Mouse (Mus musculus): ENCODE measurements around the gene Arhgap23.
A peak's percentile ranks its signal among the peaks of the same experiment; 100 is the strongest.

Arhgap23 gene

GRCm38 (mm10) chr11:97466444-97467160 lies 51.3 kb downstream of the Arhgap23 start:
- no peak for DNase-seq

DNA sequence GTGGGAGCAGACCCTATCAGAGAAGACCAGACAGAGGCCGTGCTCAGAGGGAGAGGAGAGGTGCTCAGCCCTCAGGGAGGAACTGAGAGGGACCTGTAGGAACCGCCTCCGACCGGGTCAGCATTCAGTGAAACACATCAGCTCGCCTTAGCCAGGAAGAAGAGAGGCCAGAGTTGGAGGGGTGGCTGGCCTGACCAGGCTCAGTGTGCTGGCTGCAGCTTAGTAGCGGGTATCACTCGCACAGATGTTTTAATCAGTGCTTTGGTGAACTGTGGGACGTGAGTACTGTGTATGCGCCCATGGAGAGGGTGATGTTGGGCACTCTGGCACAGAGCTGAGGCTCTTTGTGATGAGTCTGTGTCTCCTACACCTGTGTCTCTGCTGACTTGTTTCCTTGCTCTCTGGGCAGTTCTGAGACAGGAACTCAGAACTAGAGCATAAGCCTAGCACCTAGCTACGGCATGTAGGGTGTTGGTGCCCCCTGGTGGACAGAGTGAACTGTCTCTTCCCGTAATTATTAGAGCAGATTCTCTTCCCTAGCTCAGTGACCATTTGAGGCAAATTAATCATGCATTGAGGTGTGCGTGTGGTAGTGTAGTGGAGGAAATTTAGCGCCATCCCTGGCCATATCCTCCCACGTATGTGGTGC lies 53.4 kb downstream of the Arhgap23 start:
- peak; percentile 76 to 85 for DNase-seq

GRCm38 (mm10) chr11:97469828-97470227 lies 54.5 kb downstream of the Arhgap23 start:
- DNase-seq, result no peak

DNA sequence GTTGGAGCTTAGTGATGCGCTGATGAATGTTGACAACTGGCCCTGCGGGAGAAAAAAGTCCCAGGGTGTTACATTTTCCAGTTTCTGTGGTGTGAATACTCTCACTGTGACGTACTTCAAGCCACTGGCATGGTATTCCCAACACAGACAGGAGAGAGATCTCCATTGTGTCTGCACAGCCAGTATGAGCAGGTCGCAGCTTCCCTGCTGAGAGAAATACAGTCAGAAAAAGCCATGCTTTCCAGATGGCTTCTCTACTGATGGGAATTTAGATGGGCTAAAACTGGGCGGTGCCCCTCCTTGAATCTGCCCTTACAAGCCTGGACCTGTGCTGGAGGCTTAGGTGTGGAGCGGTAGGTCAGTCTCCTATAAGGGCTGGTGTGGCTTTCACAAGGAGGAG lies 55.9 kb downstream of the Arhgap23 start:
- no peak for DNase-seq

DNA sequence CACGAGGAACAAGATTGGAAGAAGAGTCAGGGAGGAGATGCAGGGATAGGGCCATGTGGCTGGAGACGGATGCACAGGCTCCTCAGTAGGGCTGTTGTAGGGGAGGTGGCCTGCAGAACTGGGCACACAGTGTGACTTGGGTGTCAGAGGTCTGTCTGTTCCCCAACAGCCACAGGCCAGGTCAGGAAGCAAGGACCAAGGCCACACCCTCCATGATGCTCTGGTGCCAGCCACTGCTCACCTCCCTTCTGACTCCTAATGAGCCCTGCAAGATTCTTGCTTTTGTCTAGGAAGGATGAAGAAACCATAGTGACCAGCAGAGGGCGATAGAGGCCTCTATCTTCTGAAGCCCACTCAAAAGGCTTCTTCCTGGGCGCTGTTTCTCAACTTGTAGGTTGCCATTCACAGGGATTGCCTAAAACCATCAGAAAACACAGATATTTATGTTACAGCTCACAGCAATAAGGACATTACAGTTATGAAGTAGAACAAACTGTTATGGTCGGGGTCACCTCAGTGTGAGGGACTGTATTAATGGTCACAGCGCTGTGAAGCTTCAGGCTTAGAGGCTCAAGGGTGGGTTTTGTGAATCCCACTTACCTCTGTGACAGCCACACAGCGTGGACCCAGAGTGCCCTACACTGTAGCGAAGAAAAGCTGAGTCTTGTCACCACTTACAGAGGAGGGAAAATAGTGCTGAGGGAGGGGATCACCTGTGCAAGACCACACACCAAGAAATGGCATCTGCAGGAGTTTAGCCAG lies 61.2 kb downstream of the Arhgap23 start:
- DNase-seq, result peak in 1 of 2 experiments; percentile 43

DNA sequence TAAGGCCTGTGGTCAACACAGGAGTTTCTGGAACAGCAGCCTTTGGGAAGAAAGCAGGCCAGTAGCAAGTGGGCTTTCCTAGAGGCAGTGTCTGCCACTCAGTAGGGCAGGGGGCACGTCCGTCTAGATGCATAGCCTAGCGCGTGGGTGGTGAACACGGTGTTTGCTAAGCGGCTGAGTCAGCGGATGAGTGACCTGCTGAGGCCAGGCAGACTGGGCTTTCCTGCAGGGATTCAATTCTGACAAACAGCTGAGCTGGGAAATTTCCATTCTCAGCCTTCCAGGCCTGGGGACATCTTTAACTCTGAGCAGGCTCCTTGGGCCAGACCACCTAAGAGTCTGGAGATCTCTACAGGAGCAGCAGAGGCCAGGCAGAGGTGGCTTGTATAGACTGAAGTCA lies 62.1 kb downstream of the Arhgap23 start:
- DNase-seq, result no peak

GRCm38 (mm10) chr11:97478345-97478744 lies 63.0 kb downstream of the Arhgap23 start:
- DNase-seq, result no peak

- no peak for DNase-seq
Observed at GRCm38 (mm10) chr11:97479085-97479484, 63.8 kb downstream of the Arhgap23 start.

- DNase-seq, result no peak
Observed at GRCm38 (mm10) chr11:97479824-97480223, 64.5 kb downstream of the Arhgap23 start.

GRCm38 (mm10) chr11:97485661-97486060 lies 70.3 kb downstream of the Arhgap23 start:
- no peak for DNase-seq

DNA sequence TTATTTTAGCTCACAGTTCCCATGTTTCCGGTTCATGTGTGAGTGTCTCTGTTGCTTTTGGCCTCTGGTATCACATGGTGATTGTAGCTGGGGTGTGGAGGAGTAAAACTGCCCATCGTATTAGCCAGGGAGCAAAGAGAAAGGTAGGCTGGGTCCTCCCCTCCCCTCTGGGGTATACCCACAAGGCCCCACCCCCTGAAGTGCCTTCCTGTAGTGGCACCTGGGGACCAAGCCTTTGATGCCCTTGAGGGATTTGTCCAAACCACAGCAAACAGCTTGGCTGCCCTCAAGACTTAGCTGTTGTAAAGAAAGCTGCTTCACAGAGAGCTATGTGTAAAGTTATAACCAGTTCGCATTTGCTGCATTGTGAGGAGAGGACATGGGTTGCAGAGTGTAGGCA lies 72.3 kb downstream of the Arhgap23 start:
- DNase-seq, result no peak

GRCm38 (mm10) chr11:97489589-97490324 lies 74.4 kb downstream of the Arhgap23 start:
- DNase-seq, result peak; percentile 50 to 66

DNA sequence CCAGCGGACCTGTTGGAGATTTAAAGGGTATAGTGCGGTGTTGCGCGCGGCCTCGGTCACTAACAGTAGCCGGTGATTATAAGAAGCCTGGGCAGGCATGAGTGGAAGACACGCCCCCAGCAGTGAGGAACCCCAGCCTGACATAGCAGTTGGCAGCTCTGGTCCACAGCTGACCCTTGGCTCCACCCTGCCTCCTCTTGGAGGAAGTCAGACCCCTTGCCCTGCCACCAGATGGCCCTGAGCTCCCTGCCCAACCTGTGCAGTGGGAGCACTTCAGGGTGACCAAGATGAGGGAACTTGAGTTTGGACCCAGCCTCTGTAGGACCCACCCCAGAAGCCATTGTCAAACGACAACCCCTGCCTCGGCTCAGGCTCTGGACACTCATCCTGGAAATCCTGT lies 76.3 kb downstream of the Arhgap23 start:
- no peak for DNase-seq

GRCm38 (mm10) chr11:97492836-97493235 lies 77.5 kb downstream of the Arhgap23 start:
- DNase-seq, result no peak

DNA sequence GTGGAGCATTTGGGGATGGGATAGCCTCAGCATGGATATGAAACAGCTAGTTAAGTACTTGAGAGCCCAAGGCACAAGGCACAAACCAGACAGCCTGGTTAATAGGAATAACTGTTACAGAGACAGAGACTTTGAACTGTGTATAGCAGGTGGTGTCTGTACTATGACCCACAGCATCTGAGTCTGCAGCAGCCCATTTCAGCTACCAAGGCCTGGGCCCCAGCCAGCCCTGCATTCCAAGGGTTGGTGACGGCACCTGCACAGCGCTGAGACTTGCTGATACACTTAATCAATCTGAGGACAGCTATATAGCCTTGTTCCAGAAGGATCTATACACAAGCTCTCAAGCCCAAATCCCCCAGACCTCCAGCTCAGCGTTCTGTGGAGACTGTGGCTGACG lies 82.2 kb downstream of the Arhgap23 start:
- DNase-seq, result no peak

GRCm38 (mm10) chr11:97499865-97500719 lies 84.8 kb downstream of the Arhgap23 start, which contains the start of gene 4933428G20Rik:
TSS of gene 4933428G20Rik (minus strand) at chr11:97500340.
- DNase-seq, result no peak

DNA sequence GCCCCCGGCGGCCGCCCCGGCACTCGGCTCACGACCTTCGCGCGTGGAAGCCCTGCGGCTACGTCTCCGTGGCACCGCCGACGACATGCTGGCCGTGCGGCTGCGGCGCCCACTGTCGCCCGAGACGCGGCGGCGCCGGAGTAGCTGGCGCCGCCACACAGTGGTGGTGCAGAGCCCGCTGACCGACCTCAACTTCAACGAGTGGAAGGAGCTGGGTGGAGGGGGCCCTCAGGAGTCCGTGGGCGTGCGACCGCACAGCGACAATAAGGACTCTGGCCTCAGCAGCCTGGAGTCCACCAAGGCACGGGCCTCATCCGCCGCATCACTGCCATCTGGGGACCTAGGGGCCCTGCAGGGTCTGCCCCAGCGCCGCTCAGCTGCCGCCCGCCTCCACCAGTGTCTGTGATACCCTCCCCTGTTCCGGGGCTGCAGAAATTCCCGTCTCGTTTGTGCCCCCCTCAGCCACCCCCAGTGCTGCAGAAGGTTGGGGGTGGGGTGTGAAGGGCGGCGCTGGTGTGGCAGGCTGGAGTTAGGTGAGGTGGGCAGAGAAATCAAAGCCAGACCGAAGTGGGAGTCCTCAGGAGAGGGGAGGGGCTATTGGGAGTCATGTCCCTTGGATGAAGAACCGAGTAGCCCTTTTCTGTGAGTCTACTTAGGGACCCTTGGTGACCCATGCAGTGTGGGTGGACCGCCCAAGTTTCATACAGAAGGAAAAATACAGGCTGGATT lies 85.6 kb downstream of the Arhgap23 start:
- no peak for DNase-seq

- DNase-seq, result peak in 1 of 2 experiments; percentile 44
Observed at GRCm38 (mm10) chr11:97502383-97502782, 87.0 kb downstream of the Arhgap23 start.

DNA sequence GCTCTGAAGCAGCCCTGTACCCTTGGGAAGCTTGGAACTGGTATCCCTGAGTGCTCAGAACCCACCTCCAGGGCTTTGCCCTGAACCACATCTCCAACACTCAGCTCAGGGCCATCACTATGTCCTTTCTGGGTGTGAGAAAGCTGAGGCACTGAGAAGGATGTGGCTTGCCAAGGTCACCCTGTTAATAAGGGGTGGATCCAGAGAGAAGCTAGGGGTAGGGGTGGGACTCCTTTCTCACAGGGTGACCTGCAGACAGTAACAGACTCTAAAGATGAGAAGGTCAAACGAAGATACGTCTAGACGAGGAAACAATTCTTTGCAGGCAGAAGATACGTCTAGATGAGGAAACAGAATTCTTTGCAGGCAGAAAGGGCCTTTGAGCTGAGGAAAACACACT lies 87.5 kb downstream of the Arhgap23 start:
- no peak for DNase-seq

GRCm38 (mm10) chr11:97505784-97506183 lies 90.5 kb downstream of the Arhgap23 start:
- no peak for DNase-seq

- DNase-seq, result no peak
Observed at GRCm38 (mm10) chr11:97506331-97506730, 91.0 kb downstream of the Arhgap23 start.
